Mouse (Mus musculus) urinary bladder, postnatal 14 days (tissue): ENCODE measurements at regions not wholly inside any gene's neighbourhood (a gene's known extent, or its start where the extent isn't known, plus 50 kb on each side); places are given as distances from the start of the nearest gene placed in this dataset.

Experiments used
- DNase-seq: peaks from one replicate; pipeline ENCODE4 v3.0.0; 2021; ENCODE audit warnings: low spot score

DNA sequence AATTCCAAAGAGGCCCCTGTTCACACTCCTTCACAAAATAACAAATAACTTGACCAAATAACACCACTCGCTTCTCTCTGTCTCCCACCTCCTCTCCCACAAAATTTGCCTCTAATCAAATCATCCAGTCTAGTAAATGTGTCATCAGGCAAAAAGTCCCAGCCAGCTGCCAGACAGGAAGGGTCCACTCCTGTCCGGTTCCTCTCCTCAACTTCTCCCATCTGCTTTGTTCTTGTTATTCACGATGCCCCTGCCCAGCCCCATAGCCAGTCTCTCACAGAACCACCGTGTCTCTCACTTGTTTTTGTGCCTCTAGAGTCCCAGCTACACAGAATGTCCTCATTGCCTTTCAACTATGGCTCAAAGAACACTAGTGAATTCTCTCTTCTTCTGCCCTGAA is 53.8 kb downstream of the Ch25h start:
- no peak for DNase-seq

DNA sequence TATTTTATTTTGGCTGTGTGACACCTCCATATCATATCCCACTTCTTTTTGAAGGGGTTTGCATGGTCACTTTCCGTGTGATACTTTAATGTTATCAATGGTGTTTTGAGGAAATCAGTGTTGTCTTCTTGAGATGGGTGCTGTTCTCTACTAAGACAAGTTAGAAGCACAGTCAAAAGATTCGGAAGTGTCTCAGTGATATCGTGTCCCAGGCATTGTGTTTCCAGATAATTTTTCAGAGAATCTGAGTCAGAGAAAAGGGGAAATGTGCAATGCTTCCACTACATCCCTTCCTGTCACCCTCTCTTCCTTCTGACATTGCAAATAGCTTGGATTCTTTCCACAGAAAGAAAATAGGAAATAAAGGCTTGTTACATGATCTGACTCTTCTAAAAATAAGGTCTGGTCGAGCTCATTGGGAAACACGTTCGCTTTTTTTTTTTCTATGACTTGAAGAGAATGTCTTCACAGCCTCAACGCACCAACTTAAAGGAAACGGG is 54.6 kb downstream of the Ch25h start:
- DNase-seq, result no peak

DNA sequence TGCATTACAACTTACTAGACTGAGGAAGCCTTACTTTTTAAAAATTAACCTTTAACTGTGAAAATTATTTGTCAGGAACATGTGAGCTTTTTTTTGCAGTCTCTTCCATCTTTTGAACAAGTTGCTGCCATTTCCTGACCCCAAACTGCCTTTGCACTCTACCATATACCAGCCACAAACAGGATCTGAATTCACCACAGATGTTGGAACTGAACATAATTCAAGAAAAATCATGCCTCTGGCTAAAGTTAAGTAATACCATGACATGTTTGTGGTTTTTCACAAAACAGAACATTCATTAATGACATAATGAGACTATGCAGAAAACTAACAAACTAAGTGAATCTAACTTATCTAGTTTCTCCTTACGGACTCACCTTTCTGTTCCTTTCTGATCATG is 67.8 kb downstream of the Ch25h start:
- no peak for DNase-seq

DNA sequence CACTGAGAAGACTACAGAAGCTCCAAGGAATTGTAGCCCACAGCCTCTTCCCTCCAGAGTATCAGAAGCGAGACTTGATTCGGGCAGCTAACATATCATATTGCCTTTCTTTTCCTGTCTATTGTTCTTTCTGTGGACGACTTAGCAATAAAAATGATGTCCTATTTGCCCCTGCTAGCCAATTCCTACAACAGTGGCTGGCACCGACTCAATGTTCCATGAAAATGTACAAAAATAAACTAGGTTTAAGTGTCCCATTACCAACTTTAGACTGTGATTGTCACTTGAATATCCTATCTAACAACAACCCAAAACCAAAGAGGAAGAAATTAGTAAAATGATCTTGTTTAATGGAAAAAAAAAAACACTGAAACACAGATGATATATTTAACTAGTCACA is 68.3 kb downstream of the Ch25h start:
- DNase-seq, result no peak

DNA sequence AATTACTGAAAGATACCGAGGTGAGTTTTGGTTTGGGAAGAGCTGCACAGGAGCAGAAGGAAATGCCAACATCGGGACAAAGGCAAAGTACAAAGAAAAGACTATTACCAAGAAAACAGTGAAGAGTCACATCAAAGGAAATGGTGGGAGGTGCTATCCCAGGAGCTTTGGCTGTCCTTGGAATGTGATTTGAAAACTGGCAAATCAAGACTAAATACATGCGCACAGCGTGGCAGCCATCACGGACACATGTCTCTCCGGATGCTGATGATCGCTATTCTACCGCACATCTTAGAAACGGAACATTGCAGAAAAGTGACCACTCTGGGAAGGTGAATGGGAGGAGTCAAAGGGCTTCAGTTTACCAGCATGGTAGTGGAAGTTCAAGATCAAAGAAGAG is 78.7 kb downstream of the Ch25h start:
- no peak for DNase-seq

DNA sequence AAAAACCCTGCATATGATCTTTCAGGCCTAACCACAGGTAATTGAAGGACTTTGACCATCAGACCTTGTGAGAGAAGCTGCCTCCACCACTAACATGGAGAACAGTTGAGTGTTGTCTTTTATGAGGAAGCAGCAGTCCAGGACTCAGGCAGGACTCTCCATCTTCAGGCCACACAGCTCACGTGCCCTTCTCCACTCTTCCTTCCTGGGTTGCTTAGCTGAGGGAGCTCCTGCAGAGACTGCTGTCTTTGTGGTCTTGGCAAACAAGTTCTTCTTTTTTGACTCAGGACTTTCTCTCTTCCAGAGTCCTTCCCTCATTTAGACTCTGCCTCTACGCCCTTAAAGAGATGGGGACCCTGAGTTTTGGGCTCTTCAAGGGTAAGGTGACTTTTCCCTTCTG is 85.0 kb downstream of the Ch25h start:
- no peak for DNase-seq

DNA sequence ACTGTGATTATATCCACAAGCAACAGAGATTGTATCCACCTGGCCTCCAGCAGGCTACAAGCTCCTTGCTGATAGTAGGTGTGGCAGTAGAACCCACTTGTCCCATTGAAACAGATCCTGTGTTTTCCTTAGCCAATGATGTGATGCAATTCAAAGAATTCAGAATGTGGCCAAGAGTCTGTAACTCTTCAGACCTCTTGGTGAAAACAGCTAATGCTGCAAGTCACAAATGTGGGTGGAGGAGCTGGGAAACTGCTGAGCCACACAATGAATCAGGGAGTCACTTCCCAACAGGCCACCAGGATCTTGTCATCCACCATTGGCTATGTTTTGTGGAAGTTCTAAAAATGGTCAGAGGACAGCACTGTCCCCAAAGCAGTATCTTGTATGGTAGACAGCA is 92.1 kb downstream of the Fas start:
- peak; percentile 20 for DNase-seq
